Mouse (Mus musculus): ENCODE data around the gene Nop9. TPM values are rescaled to one million over a fixed set of nuclear protein-coding genes. Genes with fewer than 3 reads are reported as not detected.

Gene Nop9
- polyA plus RNA-seq (2012; rRNA removed; ENCODE audit: low replicate concordance) = 16.8 and 28.9 TPM in 2 replicates

GRCm38 (mm10) chr14:55745180-55745860 is at the start of gene Nop9, which contains the start of gene Dhrs1:
TSS of gene Nop9 (plus strand) at chr14:55745693.
TSS of gene Dhrs1 (minus strand) at chr14:55745690.

GRCm38 (mm10) chr14:55713729-55714122 is 31.8 kb upstream of the Nop9 start, which contains the start of gene Tgm1:
TSS of gene Tgm1 (minus strand) at chr14:55713926.

GRCm38 (mm10) chr14:55721700-55722437 is 23.6 kb upstream of the Nop9 start, which contains the start of gene Rabggta:
TSS of gene Rabggta (minus strand) at chr14:55722263.

GRCm38 (mm10) chr14:55758363-55758784 is 12.9 kb downstream of the Nop9 start, which contains the start of gene Cideb:
TSS of gene Cideb (minus strand) at chr14:55758458.

GRCm38 (mm10) chr14:55761163-55761562 is 15.7 kb downstream of the Nop9 start, which contains the start of gene Ltb4r2:
TSS of gene Ltb4r2 (plus strand) at chr14:55761428.

GRCm38 (mm10) chr14:55765696-55766095 is 20.2 kb downstream of the Nop9 start, which contains the start of gene Ltb4r1:
TSS of gene Ltb4r1 (plus strand) at chr14:55765962.

GRCm38 (mm10) chr14:55783958-55784235 is 38.4 kb downstream of the Nop9 start, which contains the start of gene Adcy4:
TSS of gene Adcy4 (minus strand) at chr14:55784095.

GRCm38 (mm10) chr14:55788256-55789050 is 43.0 kb downstream of the Nop9 start, which contains the start of gene Ripk3:
TSS of gene Ripk3 (minus strand) at chr14:55788865.

Other genes with a start within 250 kb of the Nop9 start
- 0.04 and 0.06 TPM in 2 replicates for gene Cpne6, start 235.2 kb upstream of the Nop9 start, polyA plus RNA-seq (2012; rRNA removed; ENCODE audit: low replicate concordance)
- gene Nrl, start 220.7 kb upstream of the Nop9 start, polyA plus RNA-seq (2012; rRNA removed; ENCODE audit: low replicate concordance) = not detected in 2 replicates
- gene Pck2, start 205.4 kb upstream of the Nop9 start, polyA plus RNA-seq (2012; rRNA removed; ENCODE audit: low replicate concordance) = 48.9 and 49.2 TPM in 2 replicates
- gene Dcaf11, start 185.7 kb upstream of the Nop9 start, polyA plus RNA-seq (2012; rRNA removed; ENCODE audit: low replicate concordance) = 81.8 and 97.0 TPM in 2 replicates
- 3.3 and 3.4 TPM in 2 replicates for gene A730061H03Rik, start 185.3 kb upstream of the Nop9 start, polyA plus RNA-seq (2012; rRNA removed; ENCODE audit: low replicate concordance)
- 1.3 and 183 TPM in 2 replicates for gene Fitm1, start 170.1 kb upstream of the Nop9 start, polyA plus RNA-seq (2012; rRNA removed; ENCODE audit: low replicate concordance)
- gene Psme1, start 167.6 kb upstream of the Nop9 start, polyA plus RNA-seq (2012; rRNA removed; ENCODE audit: low replicate concordance) = 108 and 126 TPM in 2 replicates
- gene Emc9, start 160.4 kb upstream of the Nop9 start, polyA plus RNA-seq (2012; rRNA removed; ENCODE audit: low replicate concordance) = 46.8 and 63.8 TPM in 2 replicates
- gene Psme2, start 154.6 kb upstream of the Nop9 start, polyA plus RNA-seq (2012; rRNA removed; ENCODE audit: low replicate concordance) = 82.9 and 83.0 TPM in 2 replicates
- gene Rnf31, start 154.0 kb upstream of the Nop9 start, polyA plus RNA-seq (2012; rRNA removed; ENCODE audit: low replicate concordance) = 45.2 and 55.3 TPM in 2 replicates
- 87.7 and 150 TPM in 2 replicates for gene Irf9, start 142.1 kb upstream of the Nop9 start, polyA plus RNA-seq (2012; rRNA removed; ENCODE audit: low replicate concordance)
- gene Rec8, start 127.7 kb upstream of the Nop9 start, polyA plus RNA-seq (2012; rRNA removed; ENCODE audit: low replicate concordance) = 1.1 and 1.5 TPM in 2 replicates
- gene Ipo4, start 109.7 kb upstream of the Nop9 start, polyA plus RNA-seq (2012; rRNA removed; ENCODE audit: low replicate concordance) = 86.3 and 113 TPM in 2 replicates
- 12.4 and 13.1 TPM in 2 replicates for gene Gm49378, start 107.8 kb upstream of the Nop9 start, polyA plus RNA-seq (2012; rRNA removed; ENCODE audit: low replicate concordance)
- 79.9 and 86.5 TPM in 2 replicates for gene Tm9sf1, start 101.9 kb upstream of the Nop9 start, polyA plus RNA-seq (2012; rRNA removed; ENCODE audit: low replicate concordance)
- 1.1 and 1.4 TPM in 2 replicates for gene Tssk4, start 95.5 kb upstream of the Nop9 start, polyA plus RNA-seq (2012; rRNA removed; ENCODE audit: low replicate concordance)
- gene Mdp1, start 85.2 kb upstream of the Nop9 start, polyA plus RNA-seq (2012; rRNA removed; ENCODE audit: low replicate concordance) = 15.3 and 24.6 TPM in 2 replicates
- 12.7 and 32.2 TPM in 2 replicates for gene Gmpr2, start 73.8 kb upstream of the Nop9 start, polyA plus RNA-seq (2012; rRNA removed; ENCODE audit: low replicate concordance)
- 210 and 446 TPM in 2 replicates for gene Nedd8, start 73.6 kb upstream of the Nop9 start, polyA plus RNA-seq (2012; rRNA removed; ENCODE audit: low replicate concordance)
- gene Tinf2, start 63.9 kb upstream of the Nop9 start, polyA plus RNA-seq (2012; rRNA removed; ENCODE audit: low replicate concordance) = 12.8 and 15.9 TPM in 2 replicates
- gene Tgm1, start 31.8 kb upstream of the Nop9 start, polyA plus RNA-seq (2012; rRNA removed; ENCODE audit: low replicate concordance) = 8.3 and 10.6 TPM in 2 replicates
- 51.2 and 52.9 TPM in 2 replicates for gene Rabggta, start 23.4 kb upstream of the Nop9 start, polyA plus RNA-seq (2012; rRNA removed; ENCODE audit: low replicate concordance)
- 75.4 and 104 TPM in 2 replicates for gene Dhrs1, start within 50 bp of the Nop9 start, polyA plus RNA-seq (2012; rRNA removed; ENCODE audit: low replicate concordance)
- 2.9 and 3.4 TPM in 2 replicates for gene Cideb, start 12.8 kb downstream of the Nop9 start, polyA plus RNA-seq (2012; rRNA removed; ENCODE audit: low replicate concordance)
- gene Ltb4r2, start 15.7 kb downstream of the Nop9 start, polyA plus RNA-seq (2012; rRNA removed; ENCODE audit: low replicate concordance) = 0.29 and 0.34 TPM in 2 replicates
- gene Ltb4r1, start 20.3 kb downstream of the Nop9 start, polyA plus RNA-seq (2012; rRNA removed; ENCODE audit: low replicate concordance) = 5.1 and 7.6 TPM in 2 replicates
- gene Adcy4, start 38.4 kb downstream of the Nop9 start, polyA plus RNA-seq (2012; rRNA removed; ENCODE audit: low replicate concordance) = 41.0 and 55.8 TPM in 2 replicates
- gene Ripk3, start 43.2 kb downstream of the Nop9 start, polyA plus RNA-seq (2012; rRNA removed; ENCODE audit: low replicate concordance) = 21.9 and 26.5 TPM in 2 replicates
- gene Nfatc4, start 77.5 kb downstream of the Nop9 start, polyA plus RNA-seq (2012; rRNA removed; ENCODE audit: low replicate concordance) = 28.1 and 37.1 TPM in 2 replicates
- gene Nynrin, start 108.3 kb downstream of the Nop9 start, polyA plus RNA-seq (2012; rRNA removed; ENCODE audit: low replicate concordance) = 6.3 and 6.5 TPM in 2 replicates
- 0.26 and 0.33 TPM in 2 replicates for gene Cbln3, start 138.7 kb downstream of the Nop9 start, polyA plus RNA-seq (2012; rRNA removed; ENCODE audit: low replicate concordance)
- gene Khnyn, start 139.3 kb downstream of the Nop9 start, polyA plus RNA-seq (2012; rRNA removed; ENCODE audit: low replicate concordance) = 24.4 and 25.2 TPM in 2 replicates
- gene Sdr39u1, start 154.6 kb downstream of the Nop9 start, polyA plus RNA-seq (2012; rRNA removed; ENCODE audit: low replicate concordance) = 48.0 and 73.6 TPM in 2 replicates
- gene Cma1, start 199.0 kb downstream of the Nop9 start, polyA plus RNA-seq (2012; rRNA removed; ENCODE audit: low replicate concordance) = 17.9 and 42.7 TPM in 2 replicates
- not detected in 2 replicates for gene Cma2, start 205.3 kb downstream of the Nop9 start, polyA plus RNA-seq (2012; rRNA removed; ENCODE audit: low replicate concordance)